8 mouse cellular contexts compared by ENCODE assay signal in genomic region chr15:62106518-62106975, GRCm38 (mm10).
DNase-seq lines count a peak whose midpoint lies in the region; ATAC-seq and TF ChIP-seq lines count a peak whose summit lies in the region.

No protein-coding gene starts in this region.

- intact Hi-C loops in left cerebral cortex, postnatal 4 days (cut with DNase I): no loop called here

- peak; percentile 47; the same call in 1 of the 2 replicates for ATAC-seq in intestine, postnatal 0 days
- ATAC-seq in inflammation-experienced regulatory T-cells, adult 6 months: no peak

- H3K27ac ChIP-seq in intestine, postnatal 0 days (ENCODE audit: low read depth, low read length): no peak overlapping the region
- no peak overlapping the region; the same call in 1 of the 2 replicates for H3K27ac ChIP-seq in midbrain, embryonic 10.5 days (replicated peaks)

- H3K4me1 ChIP-seq in intestine, postnatal 0 days (replicated peaks; ENCODE audit: control insufficient read depth, insufficient read depth, low read length): no peaks in the 10 kb centered on the region
- peaks cover 21% of the 10 kb centered on the region for H3K4me1 ChIP-seq in midbrain, embryonic 10.5 days

- H3K27me3 ChIP-seq in intestine, postnatal 0 days (replicated peaks; ENCODE audit: control insufficient read depth, insufficient read depth, low read length): no peaks in the 10 kb centered on the region
- H3K27me3 ChIP-seq in midbrain, embryonic 10.5 days (ENCODE audit: low read depth, poor library complexity, severe bottlenecking): peaks cover 32% of the 10 kb centered on the region

- no peaks in the 10 kb centered on the region for H3K36me3 ChIP-seq in intestine, postnatal 0 days (ENCODE audit: control insufficient read depth, insufficient read depth)
- no peaks in the 10 kb centered on the region for H3K36me3 ChIP-seq in midbrain, embryonic 10.5 days

- H3K4me2 ChIP-seq in intestine, postnatal 0 days (replicated peaks; ENCODE audit: low read depth): no peak overlapping the region

- 41% methylated on average over 5 of the region's 5 CpGs for WGBS in intestine, postnatal 0 days
- WGBS in midbrain, embryonic 10.5 days: 6% methylated on average over 5 of the region's 5 CpGs

- H3K4me3 ChIP-seq in intestine, postnatal 0 days (ENCODE audit: low read depth, low read length): no peak overlapping the region
- no peak overlapping the region for H3K4me3 ChIP-seq in midbrain, embryonic 10.5 days

- peak; percentile 79 to 82 for DNase-seq in adrenal gland, adult 18-20 months (ENCODE audit: low spot score in 2 of 2)
- peak; percentile 75 for DNase-seq in embryo, embryonic 11 days
- DNase-seq in gastrocnemius, postnatal 4 days (ENCODE audit: low spot score in 2 of 2): peak; percentile 68 to 85
- DNase-seq in left cerebral cortex, postnatal 4 days: peak; percentile 94
- DNase-seq in midbrain, embryonic 10.5 days (ENCODE audit: low spot score): peak; percentile 68
- peak; percentile 48 for DNase-seq in right cerebral cortex, postnatal 25 days

- TF ChIP-seq CTCF in intestine, postnatal 0 days (IDR thresholded peaks at IDR 0.05; ENCODE audit: low read depth): peak; percentile 39

- no peak overlapping the region for H3K9ac ChIP-seq in intestine, postnatal 0 days (ENCODE audit: low read depth, low read length)

- 0 out of 2 replicates have a peak, but pooled peaks cover 7% of the 10 kb centered on the region for H3K9me3 ChIP-seq in intestine, postnatal 0 days (ENCODE audit: control insufficient read depth)
- peaks cover 9% of the 10 kb centered on the region; the same call in 1 of the 2 replicates for H3K9me3 ChIP-seq in midbrain, embryonic 10.5 days (replicated peaks)
